Mouse (Mus musculus): Measurements from ENCODE around the gene Cd48. TPM values are rescaled to one million over a fixed set of nuclear protein-coding genes. Genes with fewer than 3 reads are reported as not detected.

Gene Cd48
- 2.5 and 3.8 TPM in 2 replicates for polyA plus RNA-seq (2014; fragmentation: Nextera tagmentation; extraction: Ambion mirVana)

- DNase-seq (ENCODE audit: low spot score) (no peak), ATAC-seq (replicated peaks; ENCODE audit: low FRiP score, low TSS enrichment, low read depth) (no peak)
- Histone ChIP-seq H3K36me3 (ENCODE audit: control insufficient read depth, insufficient read depth, low read length) (no peaks in the 10 kb centered on the region), H3K27me3 (replicated peaks; ENCODE audit: control insufficient read depth, insufficient read depth, low read length) (no peaks in the 10 kb centered on the region), H3K4me1 (replicated peaks; ENCODE audit: control insufficient read depth, insufficient read depth, low read length) (no peaks in the 10 kb centered on the region), H3K27ac (ENCODE audit: low read depth) (no peak within 1 kb of the TSS), H3K4me2 (ENCODE audit: low read length) (no peak within 1 kb of the TSS), H3K9ac (ENCODE audit: low read length) (no peak within 1 kb of the TSS), H3K4me3 (ENCODE audit: low read depth, low read length) (no peak within 1 kb of the TSS), H3K9me3 (ENCODE audit: control insufficient read depth, low read length) (no peaks in the 10 kb centered on the region)
- WGBS = 87% methylated on average over 14 of the region's 14 CpGs
Observed at GRCm38 (mm10) chr1:171681531-171682299, at the start of gene Cd48. Cd48 (plus strand) TSS chr1:171682009.

GRCm38 (mm10) chr1:171635696-171636095, 46.1 kb upstream of the Cd48 start:
- no peak overlapping the region for H3K4me2 ChIP-seq (ENCODE audit: low read length)
- H3K9me3 ChIP-seq (ENCODE audit: control insufficient read depth, low read length) = no peaks in the 10 kb centered on the region
- H3K36me3 ChIP-seq (ENCODE audit: control insufficient read depth, insufficient read depth, low read length) = no peaks in the 10 kb centered on the region
- WGBS = 60% methylated on average over 6 of the region's 6 CpGs
- H3K27ac ChIP-seq (ENCODE audit: low read depth) = no peak overlapping the region
- no peak overlapping the region for H3K4me3 ChIP-seq (ENCODE audit: low read depth, low read length)
- DNase-seq (ENCODE audit: low spot score) (no peak), ATAC-seq (replicated peaks; ENCODE audit: low FRiP score, low TSS enrichment, low read depth) (no peak)
- no peak overlapping the region for H3K9ac ChIP-seq (ENCODE audit: low read length)
- no peaks in the 10 kb centered on the region for H3K27me3 ChIP-seq (replicated peaks; ENCODE audit: control insufficient read depth, insufficient read depth, low read length)
- H3K4me1 ChIP-seq (replicated peaks; ENCODE audit: control insufficient read depth, insufficient read depth, low read length) = no peaks in the 10 kb centered on the region

- no peak overlapping the region for H3K27ac ChIP-seq (ENCODE audit: low read depth)
- no peak overlapping the region for H3K9ac ChIP-seq (ENCODE audit: low read length)
- no peak overlapping the region for H3K4me2 ChIP-seq (ENCODE audit: low read length)
- no peaks in the 10 kb centered on the region for H3K9me3 ChIP-seq (ENCODE audit: control insufficient read depth, low read length)
- 84% methylated on average over 8 of the region's 8 CpGs for WGBS
- no peaks in the 10 kb centered on the region for H3K36me3 ChIP-seq (ENCODE audit: control insufficient read depth, insufficient read depth, low read length)
- no peak overlapping the region for H3K4me3 ChIP-seq (ENCODE audit: low read depth, low read length)
- no peak for ATAC-seq (replicated peaks; ENCODE audit: low FRiP score, low TSS enrichment, low read depth)
- no peaks in the 10 kb centered on the region for H3K4me1 ChIP-seq (replicated peaks; ENCODE audit: control insufficient read depth, insufficient read depth, low read length)
- no peaks in the 10 kb centered on the region for H3K27me3 ChIP-seq (replicated peaks; ENCODE audit: control insufficient read depth, insufficient read depth, low read length)
- DNase-seq (ENCODE audit: low spot score) = no peak
Observed at GRCm38 (mm10) chr1:171637101-171637500, 44.7 kb upstream of the Cd48 start.

GRCm38 (mm10) chr1:171638686-171639085, 43.1 kb upstream of the Cd48 start:
- 70% methylated on average over 2 of the region's 2 CpGs for WGBS
- no peak overlapping the region for H3K4me2 ChIP-seq (ENCODE audit: low read length)
- DNase-seq (ENCODE audit: low spot score) (no peak), ATAC-seq (replicated peaks; ENCODE audit: low FRiP score, low TSS enrichment, low read depth) (no peak)
- H3K27me3 ChIP-seq (replicated peaks; ENCODE audit: control insufficient read depth, insufficient read depth, low read length) = no peaks in the 10 kb centered on the region
- no peaks in the 10 kb centered on the region for H3K9me3 ChIP-seq (ENCODE audit: control insufficient read depth, low read length)
- H3K9ac ChIP-seq (ENCODE audit: low read length) = no peak overlapping the region
- no peaks in the 10 kb centered on the region for H3K36me3 ChIP-seq (ENCODE audit: control insufficient read depth, insufficient read depth, low read length)
- no peaks in the 10 kb centered on the region for H3K4me1 ChIP-seq (replicated peaks; ENCODE audit: control insufficient read depth, insufficient read depth, low read length)
- H3K27ac ChIP-seq (ENCODE audit: low read depth) = no peak overlapping the region
- no peak overlapping the region for H3K4me3 ChIP-seq (ENCODE audit: low read depth, low read length)

DNA sequence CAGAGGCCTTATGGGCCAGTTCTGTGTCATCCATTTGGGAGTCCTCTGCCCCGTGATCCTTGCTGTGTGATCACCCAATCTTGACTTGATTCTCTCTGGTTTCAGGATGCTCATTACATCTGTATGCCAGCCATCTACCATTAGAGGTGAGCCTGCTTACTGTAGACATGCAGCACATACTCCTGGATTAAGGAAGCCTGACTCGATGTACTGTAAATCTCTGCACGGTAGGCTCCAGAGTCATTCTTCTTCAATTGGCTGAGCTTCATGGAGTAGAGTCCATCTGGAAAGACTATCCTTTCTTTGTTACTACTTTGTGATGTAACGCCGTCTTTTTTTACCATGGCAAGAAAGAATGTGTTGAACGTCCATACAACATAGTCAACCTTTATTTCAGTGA, 41.0 kb upstream of the Cd48 start:
- WGBS = 93% methylated on average over 6 of the region's 6 CpGs
- H3K9ac ChIP-seq (ENCODE audit: low read length) = no peak overlapping the region
- H3K4me2 ChIP-seq (ENCODE audit: low read length) = no peak overlapping the region
- no peak overlapping the region for H3K4me3 ChIP-seq (ENCODE audit: low read depth, low read length)
- no peak for ATAC-seq (replicated peaks; ENCODE audit: low FRiP score, low TSS enrichment, low read depth)
- H3K27ac ChIP-seq (ENCODE audit: low read depth) = no peak overlapping the region
- H3K4me1 ChIP-seq (replicated peaks; ENCODE audit: control insufficient read depth, insufficient read depth, low read length) = no peaks in the 10 kb centered on the region
- H3K36me3 ChIP-seq (ENCODE audit: control insufficient read depth, insufficient read depth, low read length) = no peaks in the 10 kb centered on the region
- H3K27me3 ChIP-seq (replicated peaks; ENCODE audit: control insufficient read depth, insufficient read depth, low read length) = no peaks in the 10 kb centered on the region
- H3K9me3 ChIP-seq (ENCODE audit: control insufficient read depth, low read length) = no peaks in the 10 kb centered on the region
- no peak for DNase-seq (ENCODE audit: low spot score)

GRCm38 (mm10) chr1:171643612-171644011, 38.2 kb upstream of the Cd48 start:
- DNase-seq (ENCODE audit: low spot score) = no peak
- 80% methylated on average over 7 of the region's 7 CpGs for WGBS

DNA sequence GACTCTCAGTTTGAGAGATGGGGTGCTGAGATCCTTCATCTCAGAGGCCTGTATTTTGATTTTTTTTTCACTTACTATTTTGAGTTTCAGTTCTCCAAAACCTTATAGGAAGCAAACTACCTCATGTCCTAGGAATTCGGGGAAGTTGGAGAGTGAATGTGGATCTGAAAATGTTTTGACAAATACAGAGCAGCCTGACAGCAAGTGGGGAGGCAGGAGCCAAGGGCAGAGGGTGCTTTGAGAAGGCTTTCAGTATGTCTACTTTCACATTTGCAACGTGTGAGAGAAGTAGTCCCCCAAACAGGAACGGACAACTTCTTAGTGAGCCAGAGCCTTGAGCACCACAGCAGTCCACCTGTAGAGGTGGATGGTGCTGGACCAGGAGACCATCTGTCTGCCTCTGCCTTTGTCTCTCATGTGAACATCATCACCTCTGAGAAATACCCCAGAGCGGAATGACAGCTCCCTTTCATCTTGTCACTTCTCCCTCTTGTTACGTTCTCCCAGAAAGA, 35.3 kb upstream of the Cd48 start:
- Histone ChIP-seq H3K4me3 (ENCODE audit: low read depth, low read length) (no peak overlapping the region), H3K4me2 (ENCODE audit: low read length) (no peak overlapping the region), H3K9me3 (ENCODE audit: control insufficient read depth, low read length) (no peaks in the 10 kb centered on the region), H3K4me1 (replicated peaks; ENCODE audit: control insufficient read depth, insufficient read depth, low read length) (no peaks in the 10 kb centered on the region), H3K36me3 (ENCODE audit: control insufficient read depth, insufficient read depth, low read length) (no peaks in the 10 kb centered on the region), H3K9ac (ENCODE audit: low read length) (no peak overlapping the region), H3K27ac (ENCODE audit: low read depth) (no peak overlapping the region), H3K27me3 (replicated peaks; ENCODE audit: control insufficient read depth, insufficient read depth, low read length) (no peaks in the 10 kb centered on the region)
- DNase-seq (ENCODE audit: low spot score) = no peak
- 61% methylated on average over 5 of the region's 5 CpGs for WGBS
- ATAC-seq (replicated peaks; ENCODE audit: low FRiP score, low TSS enrichment, low read depth) = no peak

More at GRCm38 (mm10) chr1:171643612-171644011, 38.2 kb upstream of the Cd48 start:
- no peaks in the 10 kb centered on the region for H3K36me3 ChIP-seq (ENCODE audit: control insufficient read depth, insufficient read depth, low read length)
- no peaks in the 10 kb centered on the region for H3K4me1 ChIP-seq (replicated peaks; ENCODE audit: control insufficient read depth, insufficient read depth, low read length)
- H3K27me3 ChIP-seq (replicated peaks; ENCODE audit: control insufficient read depth, insufficient read depth, low read length) = no peaks in the 10 kb centered on the region
- H3K4me3 ChIP-seq (ENCODE audit: low read depth, low read length) = no peak overlapping the region
- no peak overlapping the region for H3K9ac ChIP-seq (ENCODE audit: low read length)
- H3K9me3 ChIP-seq (ENCODE audit: control insufficient read depth, low read length) = no peaks in the 10 kb centered on the region
- ATAC-seq (replicated peaks; ENCODE audit: low FRiP score, low TSS enrichment, low read depth) = no peak
- no peak overlapping the region for H3K4me2 ChIP-seq (ENCODE audit: low read length)
- no peak overlapping the region for H3K27ac ChIP-seq (ENCODE audit: low read depth)

GRCm38 (mm10) chr1:171647716-171648115, 34.1 kb upstream of the Cd48 start:
- 85% methylated on average over 5 of the region's 5 CpGs for WGBS

GRCm38 (mm10) chr1:171648840-171649239, 33.0 kb upstream of the Cd48 start:
- Histone ChIP-seq H3K4me1 (replicated peaks; ENCODE audit: control insufficient read depth, insufficient read depth, low read length) (no peaks in the 10 kb centered on the region), H3K4me3 (ENCODE audit: low read depth, low read length) (no peak overlapping the region), H3K9ac (ENCODE audit: low read length) (no peak overlapping the region), H3K27ac (ENCODE audit: low read depth) (no peak overlapping the region), H3K9me3 (ENCODE audit: control insufficient read depth, low read length) (no peaks in the 10 kb centered on the region), H3K4me2 (ENCODE audit: low read length) (no peak overlapping the region), H3K36me3 (ENCODE audit: control insufficient read depth, insufficient read depth, low read length) (no peaks in the 10 kb centered on the region), H3K27me3 (replicated peaks; ENCODE audit: control insufficient read depth, insufficient read depth, low read length) (no peaks in the 10 kb centered on the region)
- ATAC-seq (replicated peaks; ENCODE audit: low FRiP score, low TSS enrichment, low read depth) (no peak), DNase-seq (ENCODE audit: low spot score) (no peak)
- WGBS = 63% methylated on average over 8 of the region's 8 CpGs

More at GRCm38 (mm10) chr1:171647716-171648115, 34.1 kb upstream of the Cd48 start:
- Histone ChIP-seq H3K9me3 (ENCODE audit: control insufficient read depth, low read length) (no peaks in the 10 kb centered on the region), H3K4me1 (replicated peaks; ENCODE audit: control insufficient read depth, insufficient read depth, low read length) (no peaks in the 10 kb centered on the region), H3K36me3 (ENCODE audit: control insufficient read depth, insufficient read depth, low read length) (no peaks in the 10 kb centered on the region), H3K9ac (ENCODE audit: low read length) (no peak overlapping the region), H3K27ac (ENCODE audit: low read depth) (no peak overlapping the region), H3K4me2 (ENCODE audit: low read length) (no peak overlapping the region), H3K4me3 (ENCODE audit: low read depth, low read length) (no peak overlapping the region), H3K27me3 (replicated peaks; ENCODE audit: control insufficient read depth, insufficient read depth, low read length) (no peaks in the 10 kb centered on the region)
- ATAC-seq (replicated peaks; ENCODE audit: low FRiP score, low TSS enrichment, low read depth) (no peak), DNase-seq (ENCODE audit: low spot score) (no peak)
